Mouse (Mus musculus) forebrain, embryonic 14.5 days (tissue): Measurements from ENCODE around the gene Chd1l. TPM values are rescaled to one million over a fixed set of nuclear protein-coding genes. Genes with fewer than 3 reads are reported as not detected.

Experiments
- ATAC-seq: fragments of 200-750 bp; cut with Nextera tagmentation; 2 replicates; pipeline ENCODE4 v1.8.0; 2017; ENCODE audit warnings: mild to moderate bottlenecking, moderate library complexity
- DNase-seq: peaks from one replicate; pipeline ENCODE4 v3.0.0-alpha.2; 2015; ENCODE audit warnings: low spot score
- H3K27ac ChIP-seq: fragments of 300-500 bp; sonication (generic); 2 replicates; pipeline ENCODE4 v1.5.1; 2014; ENCODE audit warnings: low read depth, mild to moderate bottlenecking, control low read depth, low read length, moderate library complexity
- H3K27me3 ChIP-seq: fragments of 300-500 bp; sonication (generic); replicated peaks from 2 replicates; pipeline ENCODE4 v1.6.1; 2014; ENCODE audit warnings: low read length, control low read depth, mixed read lengths; ENCODE audit not compliant: control insufficient read depth, insufficient read depth
- H3K36me3 ChIP-seq: fragments of 300-500 bp; sonication (generic); 2 replicates; pipeline ENCODE4 v1.6.1; 2014; ENCODE audit warnings: low read length, control low read depth; ENCODE audit not compliant: control insufficient read depth, insufficient read depth
- H3K4me1 ChIP-seq: fragments of 300-500 bp; sonication (generic); 2 replicates; pipeline ENCODE4 v1.6.1; 2014; ENCODE audit warnings: antibody characterized with exemption, low read length, control low read depth; ENCODE audit not compliant: control insufficient read depth, insufficient read depth
- H3K4me2 ChIP-seq: fragments of 300-500 bp; sonication (generic); 2 replicates; pipeline ENCODE4 v1.6.1; 2014; ENCODE audit warnings: mild to moderate bottlenecking, control low read depth, low read length
- H3K4me3 ChIP-seq: fragments of 300-500 bp; sonication (generic); 2 replicates; pipeline ENCODE4 v1.5.1; 2014; ENCODE audit warnings: low read depth, low read length, control low read depth
- H3K9ac ChIP-seq: fragments of 300-500 bp; sonication (generic); 2 replicates; pipeline ENCODE4 v1.6.1; 2014; ENCODE audit warnings: mild to moderate bottlenecking, low read length, control low read depth, moderate library complexity
- H3K9me3 ChIP-seq: fragments of 300-500 bp; sonication (generic); replicated peaks from 2 replicates; pipeline ENCODE4 v1.6.1; 2016; ENCODE audit warnings: low read length, control low read depth, mixed read lengths; ENCODE audit not compliant: control insufficient read depth
- WGBS: fragments of 180-500 bp; shearing (Covaris S2); extraction: QIAGEN DNeasy Blood & Tissue Kit; methylation state at CpG from one replicate; pipeline ENCODE4 v1.1.7; 2014; 5-methylcytosine and 5-hydroxymethylcytosine counted together
- polyA plus RNA-seq: library from polyadenylated mRNA; unstranded; fragments of >200 nt; fragmentation: Nextera tagmentation; extraction: Ambion mirVana; gene quantifications from 2 replicates; pipeline ENCODE4 v1.2.1, GENCODE M21; 2014

Gene Chd1l
- polyA plus RNA-seq, 1 experiment from 2014 or later: 6.8 TPM

DNA sequence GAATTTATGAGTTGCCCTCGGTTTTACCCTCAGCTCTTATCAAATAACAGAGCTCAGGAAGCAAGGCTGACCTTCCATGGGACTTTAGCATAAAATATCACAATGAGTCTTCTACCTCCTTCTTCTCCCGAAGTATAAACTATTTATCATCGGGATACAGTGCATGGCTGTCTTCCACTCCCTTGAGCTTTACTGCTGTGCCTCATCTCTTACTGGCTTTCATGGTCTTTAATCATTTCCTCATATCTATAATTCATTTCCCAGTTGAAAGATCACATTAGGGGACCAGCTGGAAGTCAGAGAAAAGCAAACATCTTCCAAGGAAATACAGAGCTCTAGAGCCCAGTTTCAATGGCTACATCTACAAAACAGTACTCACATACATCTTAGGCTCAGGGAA, 39.0 kb upstream of the Chd1l start:
- ATAC-seq: no peak
- H3K4me1 ChIP-seq: no peaks in the 10 kb centered on the region

GRCm38 (mm10) chr3:97648518-97648917, 38.5 kb upstream of the Chd1l start:
- no peaks in the 10 kb centered on the region for H3K4me1 ChIP-seq
- H3K9me3 ChIP-seq: no peaks in the 10 kb centered on the region
- H3K9ac ChIP-seq: no peak overlapping the region
- DNase-seq: no peak
- no peak for ATAC-seq
- no peak overlapping the region for H3K27ac ChIP-seq
- no peaks in the 10 kb centered on the region for H3K36me3 ChIP-seq
- no peak overlapping the region for H3K4me2 ChIP-seq
- no peak overlapping the region for H3K4me3 ChIP-seq
- H3K27me3 ChIP-seq: no peaks in the 10 kb centered on the region
- WGBS: 39% methylated on average over 1 of the region's 1 CpGs

More for the DNA sequence above, 39.0 kb upstream of the Chd1l start:
- Histone ChIP-seq H3K36me3 (no peaks in the 10 kb centered on the region), H3K27ac (no peak overlapping the region), H3K9me3 (no peaks in the 10 kb centered on the region), H3K4me3 (no peak overlapping the region), H3K4me2 (no peak overlapping the region), H3K9ac (no peak overlapping the region), H3K27me3 (no peaks in the 10 kb centered on the region)
- WGBS: 83% methylated on average over 3 of the region's 3 CpGs
- no peak for DNase-seq

DNA sequence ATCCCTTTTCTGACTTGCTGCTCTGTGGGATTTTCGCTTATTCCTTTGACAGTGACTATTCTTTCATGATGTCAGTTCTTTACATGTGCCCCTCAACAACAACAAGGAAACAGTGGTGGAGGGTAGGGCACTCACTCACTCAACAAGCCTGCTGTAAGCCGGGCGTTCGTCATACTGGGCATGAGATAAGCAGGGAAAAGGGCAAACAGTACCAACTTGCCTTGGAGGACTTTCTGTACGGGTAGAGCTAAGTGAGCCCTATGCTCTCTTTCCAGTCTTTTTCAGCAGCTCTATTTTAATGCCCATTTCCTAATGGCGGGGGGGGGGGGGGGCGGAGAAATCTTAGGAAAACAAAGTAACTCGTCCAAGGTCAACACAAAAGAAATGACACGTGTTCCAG, 32.0 kb upstream of the Chd1l start:
- 90% methylated on average over 9 of the region's 9 CpGs for WGBS
- Histone ChIP-seq H3K9me3 (no peaks in the 10 kb centered on the region), H3K4me1 (no peaks in the 10 kb centered on the region), H3K36me3 (no peaks in the 10 kb centered on the region), H3K27ac (no peak overlapping the region), H3K9ac (no peak overlapping the region), H3K4me2 (no peak overlapping the region), H3K4me3 (no peak overlapping the region), H3K27me3 (no peaks in the 10 kb centered on the region)
- DNase-seq: no peak
- ATAC-seq: no peak

DNA sequence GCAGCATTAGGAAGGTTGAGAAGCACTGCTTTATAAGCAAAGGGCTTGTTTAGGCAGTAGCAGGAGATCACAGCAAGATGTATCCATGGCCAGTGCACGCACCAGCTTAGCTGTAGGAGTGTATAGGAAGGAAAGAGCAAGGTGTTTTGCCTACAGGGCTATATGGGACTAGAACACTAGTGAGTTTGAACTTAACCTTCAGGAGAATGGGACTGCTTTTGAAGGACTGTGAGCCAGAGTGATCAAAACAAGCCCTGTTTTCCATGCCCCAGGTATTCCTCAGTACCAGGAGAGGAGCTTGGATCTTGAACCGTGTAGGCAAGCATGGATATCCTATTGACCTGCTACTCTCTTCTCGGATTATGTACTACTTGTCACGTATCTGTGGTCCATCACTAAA, 31.4 kb upstream of the Chd1l start:
- Histone ChIP-seq H3K36me3 (no peaks in the 10 kb centered on the region), H3K27me3 (no peaks in the 10 kb centered on the region), H3K9me3 (no peaks in the 10 kb centered on the region), H3K4me1 (no peaks in the 10 kb centered on the region), H3K27ac (no peak overlapping the region), H3K9ac (no peak overlapping the region), H3K4me3 (no peak overlapping the region), H3K4me2 (no peak overlapping the region)
- WGBS: 90% methylated on average over 4 of the region's 4 CpGs
- no peak for ATAC-seq
- no peak for DNase-seq

- no peak overlapping the region for H3K9ac ChIP-seq
- ATAC-seq: no peak
- no peak overlapping the region for H3K27ac ChIP-seq
- H3K9me3 ChIP-seq: no peaks in the 10 kb centered on the region
- H3K4me2 ChIP-seq: no peak overlapping the region
- H3K4me3 ChIP-seq: no peak overlapping the region
- WGBS: 75% methylated on average over 3 of the region's 3 CpGs
- no peaks in the 10 kb centered on the region for H3K4me1 ChIP-seq
- peak; percentile 39 for DNase-seq
- H3K36me3 ChIP-seq: no peaks in the 10 kb centered on the region
- H3K27me3 ChIP-seq: no peaks in the 10 kb centered on the region
Observed at GRCm38 (mm10) chr3:97634288-97634761, 24.3 kb upstream of the Chd1l start.

- no peak overlapping the region for H3K9ac ChIP-seq
- no peak overlapping the region for H3K27ac ChIP-seq
- no peaks in the 10 kb centered on the region for H3K36me3 ChIP-seq
- no peaks in the 10 kb centered on the region for H3K9me3 ChIP-seq
- 85% methylated on average over 4 of the region's 4 CpGs for WGBS
- no peak overlapping the region for H3K4me2 ChIP-seq
- H3K4me1 ChIP-seq: no peaks in the 10 kb centered on the region
- ATAC-seq (no peak), DNase-seq (no peak)
- H3K4me3 ChIP-seq: no peak overlapping the region
- H3K27me3 ChIP-seq: no peaks in the 10 kb centered on the region
Observed at GRCm38 (mm10) chr3:97633456-97633855, 23.5 kb upstream of the Chd1l start.

GRCm38 (mm10) chr3:97631258-97631860, 21.4 kb upstream of the Chd1l start:
- ATAC-seq (no peak), DNase-seq (no peak)
- Histone ChIP-seq H3K4me1 (no peaks in the 10 kb centered on the region), H3K9me3 (no peaks in the 10 kb centered on the region), H3K27ac (no peak overlapping the region), H3K4me3 (no peak overlapping the region), H3K4me2 (no peak overlapping the region), H3K9ac (no peak overlapping the region), H3K27me3 (no peaks in the 10 kb centered on the region), H3K36me3 (no peaks in the 10 kb centered on the region)
- WGBS: 87% methylated on average over 8 of the region's 8 CpGs

DNA sequence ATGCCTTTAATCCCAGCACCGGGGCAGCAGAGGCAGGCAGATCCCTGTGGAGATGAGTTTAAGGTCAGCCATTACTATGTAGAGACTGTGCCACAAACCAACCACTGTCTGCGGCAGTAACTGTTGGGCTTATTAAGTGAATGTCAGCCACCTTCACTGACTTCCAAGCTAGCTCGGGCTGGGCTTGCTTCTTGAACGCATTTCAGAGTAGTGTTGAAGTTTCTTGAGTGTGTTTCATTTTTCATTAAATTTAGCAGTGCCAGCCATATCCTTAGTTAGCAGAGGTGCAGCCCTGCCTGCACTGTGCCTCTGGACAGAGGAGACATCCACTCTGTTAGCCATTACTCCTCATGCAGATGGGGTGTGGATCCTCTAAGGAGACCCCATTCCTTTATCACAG, 20.7 kb upstream of the Chd1l start:
- no peak for DNase-seq
- Histone ChIP-seq H3K9me3 (no peaks in the 10 kb centered on the region), H3K36me3 (no peaks in the 10 kb centered on the region), H3K9ac (no peak overlapping the region), H3K27ac (no peak overlapping the region), H3K4me2 (no peak overlapping the region), H3K4me1 (no peaks in the 10 kb centered on the region), H3K27me3 (no peaks in the 10 kb centered on the region), H3K4me3 (no peak overlapping the region)
- WGBS: 93% methylated on average over 4 of the region's 4 CpGs
- no peak for ATAC-seq

GRCm38 (mm10) chr3:97629941-97630340, 19.9 kb upstream of the Chd1l start:
- 94% methylated on average over 4 of the region's 4 CpGs for WGBS
- H3K9ac ChIP-seq: no peak overlapping the region
- no peak for DNase-seq
- no peaks in the 10 kb centered on the region for H3K27me3 ChIP-seq
- H3K36me3 ChIP-seq: no peaks in the 10 kb centered on the region
- no peaks in the 10 kb centered on the region for H3K9me3 ChIP-seq
- no peak overlapping the region for H3K4me2 ChIP-seq
- ATAC-seq: no peak
- H3K4me1 ChIP-seq: no peaks in the 10 kb centered on the region
- no peak overlapping the region for H3K4me3 ChIP-seq
- H3K27ac ChIP-seq: no peak overlapping the region
